Mouse (Mus musculus): ENCODE results near the gene Wnt11.

GRCm38 (mm10) chr7:98800435-98800834, 34.5 kb upstream of the Wnt11 start:
- TF ChIP-seq POLR2A (IDR thresholded peaks at IDR 0.05; ENCODE audit: insufficient read length, low read depth) (no peak), E2F4 (IDR thresholded peaks at IDR 0.05; ENCODE audit: insufficient read depth) (no peak), REST (IDR thresholded peaks at IDR 0.05; ENCODE audit: insufficient read depth, insufficient read length) (no peak), TCF12 (IDR thresholded peaks at IDR 0.05; ENCODE audit: insufficient read depth, poor library complexity, severe bottlenecking) (no peak), USF1 (IDR thresholded peaks at IDR 0.05; ENCODE audit: low read depth) (no peak), SRF (IDR thresholded peaks at IDR 0.05; ENCODE audit: control insufficient read depth, insufficient read length, low read depth) (no peak), MAX (IDR thresholded peaks at IDR 0.05; ENCODE audit: low read depth) (no peak), MYOD1 (IDR thresholded peaks at IDR 0.05; ENCODE audit: control insufficient read depth in 1 of 3, insufficient read length in 2 of 3, low read depth in 2 of 3) (no peak), POLR2AphosphoS2 (IDR thresholded peaks at IDR 0.05; ENCODE audit: insufficient read length, low read depth) (no peak)
